Mouse (Mus musculus) bone marrow macrophage, adult 2 months (primary cell): ENCODE results near the gene Parp11. TPM values are rescaled to one million over a fixed set of nuclear protein-coding genes. Genes with fewer than 3 reads are reported as not detected.

Source experiments
- H3K27ac ChIP-seq: 2 replicates; pipeline ENCODE4 v1.5.1; 2012; ENCODE audit warnings: low read depth, low read length; ENCODE audit not compliant: insufficient read depth
- H3K4me1 ChIP-seq: 2 replicates; pipeline ENCODE4 v1.6.1; 2012; ENCODE audit warnings: low read length; ENCODE audit not compliant: control insufficient read depth, insufficient read depth
- H3K4me3 ChIP-seq: 2 replicates; pipeline ENCODE4 v1.5.1; 2012; ENCODE audit warnings: mild to moderate bottlenecking, low read length, moderate library complexity; ENCODE audit not compliant: insufficient read depth
- CTCF ChIP-seq: IDR thresholded peaks from 2 replicates; pipeline ENCODE4 v1.5.1; 2012; ENCODE audit warnings: low read depth, mild to moderate bottlenecking, low read length, moderate library complexity
- POLR2A ChIP-seq: IDR thresholded peaks from 2 replicates; pipeline ENCODE4 v1.6.1; 2012; ENCODE audit warnings: mild to moderate bottlenecking, low read depth, low read length, borderline replicate concordance
- polyA plus RNA-seq: library from polyadenylated mRNA; stranded (reverse); fragments of >200 nt; gene quantifications from 2 replicates; pipeline ENCODE4 v1.2.4, GENCODE M21; 2012; ENCODE audit not compliant: missing spikeins, insufficient read depth, insufficient read length

Gene Parp11
- polyA plus RNA-seq, 1 experiment = 37.5 TPM

GRCm38 (mm10) chr6:127540517-127540916, 93.9 kb downstream of the Parp11 start:
- Histone ChIP-seq H3K27ac (no peak overlapping the region), H3K4me3 (no peak overlapping the region), H3K4me1 (no peaks in the 10 kb centered on the region)
- TF ChIP-seq POLR2A = no peak
- TF ChIP-seq CTCF = no peak

DNA sequence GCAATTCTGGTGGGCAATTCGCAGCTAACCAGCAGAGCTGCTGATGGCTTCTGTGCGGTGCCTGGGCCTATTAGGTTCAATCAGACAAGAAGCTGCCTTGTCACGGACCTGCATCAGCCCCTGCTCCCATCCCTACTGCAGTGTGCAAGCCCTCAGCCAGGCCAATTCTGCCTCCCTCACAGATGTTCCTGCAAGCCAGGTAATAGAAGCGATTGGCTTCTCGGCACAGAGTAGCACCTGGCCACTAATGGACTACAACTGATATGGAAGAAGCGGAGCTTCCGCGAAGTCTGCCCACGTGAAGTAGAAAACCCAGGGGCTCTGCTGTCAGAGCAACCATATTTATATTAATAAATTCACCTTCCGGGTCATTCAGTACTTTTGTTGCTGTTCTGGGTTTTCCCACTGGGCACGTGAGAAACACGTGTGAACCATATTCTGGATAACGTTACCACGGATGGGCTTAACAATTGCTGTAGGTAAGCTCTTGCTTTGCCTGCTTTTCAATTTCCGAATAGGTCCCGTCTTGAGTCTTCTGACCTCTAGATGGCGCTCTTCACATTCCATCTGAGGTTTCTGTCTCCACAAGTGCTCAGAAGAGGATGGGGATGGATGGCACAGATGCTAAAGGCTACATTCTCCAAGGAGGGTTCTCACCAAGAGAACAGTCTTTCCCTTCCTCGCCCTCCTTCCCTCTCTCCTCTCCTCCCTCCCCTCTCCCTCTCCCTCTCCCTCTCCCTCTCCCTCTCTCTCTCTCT, 95.2 kb downstream of the Parp11 start:
- Histone ChIP-seq H3K4me3 (no peak overlapping the region), H3K27ac (no peak overlapping the region), H3K4me1 (no peaks in the 10 kb centered on the region)
- TF ChIP-seq POLR2A (no peak), CTCF (no peak; the same call in 1 of the 2 replicates)

Other genes starting within 250 kb of the Parp11 start
- 0.83 and 1.2 TPM in 2 replicates for gene Cracr2a, start 114.5 kb downstream of the Parp11 start, polyA plus RNA-seq